Mouse (Mus musculus) forebrain, embryonic 15.5 days (tissue): ENCODE data around the gene Vmn2r61. TPM values are rescaled to one million over a fixed set of nuclear protein-coding genes. Genes with fewer than 3 reads are reported as not detected.

ENCODE experiments used
- ATAC-seq: fragments of 200-750 bp; cut with Nextera tagmentation; replicated peaks from 2 replicates; pipeline ENCODE4 v1.8.0; 2017; ENCODE audit warnings: mild to moderate bottlenecking, moderate TSS enrichment, moderate library complexity
- H3K27ac ChIP-seq: fragments of 300-500 bp; sonication (generic); replicated peaks from 2 replicates; pipeline ENCODE4 v1.5.1; 2015; ENCODE audit warnings: mild to moderate bottlenecking, inconsistent platforms
- H3K27me3 ChIP-seq: fragments of 300-500 bp; sonication (generic); 2 replicates; pipeline ENCODE4 v1.6.1; 2015; ENCODE audit warnings: inconsistent platforms
- H3K36me3 ChIP-seq: fragments of 300-500 bp; sonication (generic); 2 replicates; pipeline ENCODE4 v1.6.1; 2015; ENCODE audit warnings: mild to moderate bottlenecking, inconsistent platforms
- H3K4me1 ChIP-seq: fragments of 300-500 bp; sonication (generic); 2 replicates; pipeline ENCODE4 v1.6.1; 2015; ENCODE audit warnings: inconsistent platforms
- H3K4me2 ChIP-seq: fragments of 300-500 bp; sonication (generic); replicated peaks from 2 replicates; pipeline ENCODE4 v1.6.1; 2015; ENCODE audit warnings: mild to moderate bottlenecking, inconsistent platforms
- H3K4me3 ChIP-seq: fragments of 300-500 bp; sonication (generic); 2 replicates; pipeline ENCODE4 v1.5.1; 2015; ENCODE audit warnings: mild to moderate bottlenecking, inconsistent platforms
- H3K9ac ChIP-seq: fragments of 300-500 bp; sonication (generic); replicated peaks from 2 replicates; pipeline ENCODE4 v1.6.1; 2015; ENCODE audit warnings: mild to moderate bottlenecking, inconsistent platforms
- H3K9me3 ChIP-seq: fragments of 300-500 bp; sonication (generic); 2 replicates; pipeline ENCODE4 v1.6.1; 2016; ENCODE audit warnings: inconsistent platforms
- whole genome bisulfite sequencing: fragments of 180-500 bp; shearing (Covaris S2); methylation state at CpG from one replicate; pipeline ENCODE4 v1.1.7; 2015; ENCODE audit warnings: mixed read lengths; 5-methylcytosine and 5-hydroxymethylcytosine counted together
- polyA plus RNA-seq: library from polyadenylated mRNA; unstranded; fragments of >200 nt; fragmentation: Nextera tagmentation; extraction: Ambion mirVana; gene quantifications from 2 replicates; pipeline ENCODE4 v1.2.1, GENCODE M21; 2015

Gene Vmn2r61
- polyA plus RNA-seq = not detected in 2 replicates

- H3K27ac ChIP-seq = no peak within 1 kb of the TSS
- H3K36me3 ChIP-seq = no peaks in the 10 kb centered on the region
- H3K9me3 ChIP-seq = peaks cover 11% of the 10 kb centered on the region; the same call in 1 of the 2 replicates
- no peak within 1 kb of the TSS for H3K4me3 ChIP-seq
- 91% methylated on average over 1 of the region's 1 CpGs for WGBS
- H3K4me1 ChIP-seq = no peaks in the 10 kb centered on the region
- no peak within 1 kb of the TSS for H3K9ac ChIP-seq
- no peak within 1 kb of the TSS for H3K4me2 ChIP-seq
- no peak for ATAC-seq
- no peaks in the 10 kb centered on the region for H3K27me3 ChIP-seq
Observed at GRCm38 (mm10) chr7:42259753-42260152, at the start of gene Vmn2r61. TSS of gene Vmn2r61 (plus strand) at chr7:42260053.

Other genes starting within 250 kb of the Vmn2r61 start
- gene Vmn2r59, start 201.0 kb upstream of the Vmn2r61 start, polyA plus RNA-seq = not detected in 2 replicates
- not detected in 2 replicates for gene Vmn2r60, start 152.3 kb upstream of the Vmn2r61 start, polyA plus RNA-seq
- not detected in 2 replicates for gene 4933421I07Rik, start 188.1 kb downstream of the Vmn2r61 start, polyA plus RNA-seq
- 16.5 and 17.7 TPM in 2 replicates for gene Zfp141, start 245.7 kb downstream of the Vmn2r61 start, polyA plus RNA-seq